Mouse (Mus musculus): ENCODE data around the gene Fbxw8.

The Fbxw8 gene

GRCm38 (mm10) chr5:118155565-118155947 lies 292 bp upstream of the Fbxw8 start:
- no peak for DNase-seq (ENCODE audit: low read depth)

GRCm38 (mm10) chr5:118149711-118150110 lies 5.6 kb downstream of the Fbxw8 start:
- DNase-seq (ENCODE audit: low read depth), result no peak

- DNase-seq (ENCODE audit: low read depth), result no peak
These were observed 8.0 kb downstream of the Fbxw8 start for GRCm38 (mm10) chr5:118147264-118147663.

GRCm38 (mm10) chr5:118145999-118146679 lies 9.1 kb downstream of the Fbxw8 start:
- no peak for DNase-seq (ENCODE audit: low read depth)

- DNase-seq (ENCODE audit: low read depth), result no peak
These were observed 9.8 kb downstream of the Fbxw8 start for GRCm38 (mm10) chr5:118145458-118145857.

- no peak for DNase-seq (ENCODE audit: low read depth)
These were observed 10.5 kb downstream of the Fbxw8 start for GRCm38 (mm10) chr5:118144770-118145169.

- no peak for DNase-seq (ENCODE audit: low read depth)
These were observed 10.9 kb downstream of the Fbxw8 start for GRCm38 (mm10) chr5:118144327-118144726.

- no peak for DNase-seq (ENCODE audit: low read depth)
These were observed 11.8 kb downstream of the Fbxw8 start for GRCm38 (mm10) chr5:118143211-118144026.

GRCm38 (mm10) chr5:118142471-118142870 lies 12.8 kb downstream of the Fbxw8 start:
- DNase-seq (ENCODE audit: low read depth), result no peak

GRCm38 (mm10) chr5:118139630-118140029 lies 15.6 kb downstream of the Fbxw8 start:
- no peak for DNase-seq (ENCODE audit: low read depth)

GRCm38 (mm10) chr5:118136391-118136790 lies 18.9 kb downstream of the Fbxw8 start:
- DNase-seq (ENCODE audit: low read depth), result no peak

GRCm38 (mm10) chr5:118128651-118129050 lies 26.6 kb downstream of the Fbxw8 start:
- no peak for DNase-seq (ENCODE audit: low read depth)

- DNase-seq (ENCODE audit: low read depth), result no peak
These were observed 27.1 kb downstream of the Fbxw8 start for GRCm38 (mm10) chr5:118128208-118128607.

GRCm38 (mm10) chr5:118126671-118127070 lies 28.6 kb downstream of the Fbxw8 start:
- DNase-seq (ENCODE audit: low read depth), result no peak

- no peak for DNase-seq (ENCODE audit: low read depth)
These were observed 32.2 kb downstream of the Fbxw8 start for GRCm38 (mm10) chr5:118123096-118123495.

GRCm38 (mm10) chr5:118121928-118122327 lies 33.3 kb downstream of the Fbxw8 start:
- no peak for DNase-seq (ENCODE audit: low read depth)

- no peak for DNase-seq (ENCODE audit: low read depth)
These were observed 34.6 kb downstream of the Fbxw8 start for GRCm38 (mm10) chr5:118120670-118121069.

GRCm38 (mm10) chr5:118118922-118119321 lies 36.3 kb downstream of the Fbxw8 start:
- no peak for DNase-seq (ENCODE audit: low read depth)

- DNase-seq (ENCODE audit: low read depth), result no peak
These were observed 36.9 kb downstream of the Fbxw8 start for GRCm38 (mm10) chr5:118118351-118118750.

GRCm38 (mm10) chr5:118113617-118114016 lies 41.6 kb downstream of the Fbxw8 start:
- no peak for DNase-seq (ENCODE audit: low read depth)

- no peak for DNase-seq (ENCODE audit: low read depth)
These were observed 42.2 kb downstream of the Fbxw8 start for GRCm38 (mm10) chr5:118113043-118113442.

GRCm38 (mm10) chr5:118108794-118109440 lies 46.3 kb downstream of the Fbxw8 start:
- DNase-seq (ENCODE audit: low read depth), result no peak

Data from naive thymus-derived CD4-positive, alpha-beta T cell, adult 2 months (primary cell).